7 mouse cellular contexts compared by ENCODE assay signal in genomic region chr10:11343205-11344141, GRCm38 (mm10). TPM values are rescaled to one million over a fixed set of nuclear protein-coding genes. Genes with fewer than 3 reads are reported as not detected.
A peak's percentile ranks its signal among the peaks of the same experiment; 100 is the strongest.
DNase-seq lines count a peak whose midpoint lies in the region; ATAC-seq and TF ChIP-seq lines count a peak whose summit lies in the region.

Gene Epm2a (plus strand): TSS chr10:11343404.

- no peaks in the 10 kb centered on the region for H3K27me3 ChIP-seq in embryonic facial prominence, embryonic 15.5 days
- H3K27me3 ChIP-seq in kidney, embryonic 14.5 days (ENCODE audit: control insufficient read depth, insufficient read depth, low read length): no peaks in the 10 kb centered on the region
- no peaks in the 10 kb centered on the region for H3K27me3 ChIP-seq in limb, embryonic 15.5 days
- no peaks in the 10 kb centered on the region for H3K27me3 ChIP-seq in midbrain, postnatal 0 days (ENCODE audit: insufficient read depth, low read length)

- peak within 1 kb of the TSS; percentile 97 for H3K27ac ChIP-seq in embryonic facial prominence, embryonic 15.5 days (replicated peaks)
- H3K27ac ChIP-seq in kidney, embryonic 14.5 days (ENCODE audit: low read depth, low read length): peak within 1 kb of the TSS; percentile 93
- peak within 1 kb of the TSS; percentile 98 for H3K27ac ChIP-seq in limb, embryonic 15.5 days
- peak within 1 kb of the TSS; percentile 98 for H3K27ac ChIP-seq in midbrain, postnatal 0 days (ENCODE audit: low read depth, low read length)

- H3K4me3 ChIP-seq in embryonic facial prominence, embryonic 15.5 days (replicated peaks): peak within 1 kb of the TSS; percentile 65
- H3K4me3 ChIP-seq in kidney, embryonic 14.5 days (ENCODE audit: low read length): peak within 1 kb of the TSS; percentile 66
- H3K4me3 ChIP-seq in limb, embryonic 15.5 days: peak within 1 kb of the TSS; percentile 66
- H3K4me3 ChIP-seq in midbrain, postnatal 0 days (ENCODE audit: low read depth, low read length): peak within 1 kb of the TSS; percentile 73

- peak within 1 kb of the TSS; percentile 79 for H3K9ac ChIP-seq in embryonic facial prominence, embryonic 15.5 days
- peak within 1 kb of the TSS; percentile 86 for H3K9ac ChIP-seq in kidney, embryonic 14.5 days (ENCODE audit: low read depth, low read length)
- H3K9ac ChIP-seq in limb, embryonic 15.5 days: peak within 1 kb of the TSS; percentile 75
- peak within 1 kb of the TSS; percentile 95 for H3K9ac ChIP-seq in midbrain, postnatal 0 days (replicated peaks; ENCODE audit: low read length, poor library complexity, severe bottlenecking)

- H3K4me1 ChIP-seq in embryonic facial prominence, embryonic 15.5 days: no peaks in the 10 kb centered on the region
- H3K4me1 ChIP-seq in kidney, embryonic 14.5 days (ENCODE audit: control insufficient read depth, insufficient read depth, low read length): no peaks in the 10 kb centered on the region
- no peaks in the 10 kb centered on the region for H3K4me1 ChIP-seq in limb, embryonic 15.5 days
- no peaks in the 10 kb centered on the region for H3K4me1 ChIP-seq in midbrain, postnatal 0 days (ENCODE audit: insufficient read depth, low read length)

- DNase-seq in adrenal gland, postnatal 4 days (ENCODE audit: low spot score in 2 of 2): peak; percentile 61 to 69
- DNase-seq in heart, adult 9 months (ENCODE audit: low spot score in 2 of 2): peak; percentile 81 to 82
- DNase-seq in midbrain, postnatal 0 days (ENCODE audit: low spot score): peak; percentile 79
- DNase-seq in spleen, postnatal 10 days (ENCODE audit: low spot score in 2 of 2): peak; percentile 64 to 79

- no peaks in the 10 kb centered on the region for H3K9me3 ChIP-seq in embryonic facial prominence, embryonic 15.5 days (replicated peaks)
- no peaks in the 10 kb centered on the region for H3K9me3 ChIP-seq in kidney, embryonic 14.5 days (ENCODE audit: control insufficient read depth, low read length)
- no peaks in the 10 kb centered on the region for H3K9me3 ChIP-seq in limb, embryonic 15.5 days
- no peaks in the 10 kb centered on the region for H3K9me3 ChIP-seq in midbrain, postnatal 0 days (ENCODE audit: low read length)

- under 1% methylated on average over 106 of the region's 106 CpGs for WGBS in embryonic facial prominence, embryonic 15.5 days
- under 1% methylated on average over 79 of the region's 106 CpGs for WGBS in kidney, embryonic 14.5 days
- under 1% methylated on average over 90 of the region's 106 CpGs for WGBS in limb, embryonic 15.5 days
- under 1% methylated on average over 102 of the region's 106 CpGs for WGBS in midbrain, postnatal 0 days

- TF ChIP-seq CTCF in midbrain, postnatal 0 days (IDR thresholded peaks at IDR 0.05): no peak

- ATAC-seq in embryonic facial prominence, embryonic 15.5 days (ENCODE audit: insufficient number of reproducible peaks, low FRiP score, low TSS enrichment, low read depth): peak; percentile 98
- peak; percentile 98 for ATAC-seq in kidney, embryonic 14.5 days (ENCODE audit: low FRiP score, low TSS enrichment)
- ATAC-seq in limb, embryonic 15.5 days (ENCODE audit: insufficient number of reproducible peaks, low FRiP score, low TSS enrichment, low read depth): peak; percentile 97
- ATAC-seq in midbrain, postnatal 0 days (ENCODE audit: low FRiP score): peak; percentile 92

- H3K36me3 ChIP-seq in embryonic facial prominence, embryonic 15.5 days: no peaks in the 10 kb centered on the region
- no peaks in the 10 kb centered on the region for H3K36me3 ChIP-seq in kidney, embryonic 14.5 days (ENCODE audit: control insufficient read depth, insufficient read depth, low read length)
- no peaks in the 10 kb centered on the region for H3K36me3 ChIP-seq in limb, embryonic 15.5 days
- no peaks in the 10 kb centered on the region for H3K36me3 ChIP-seq in midbrain, postnatal 0 days (ENCODE audit: insufficient read depth, low read length)

- peak within 1 kb of the TSS; percentile 66 for H3K4me2 ChIP-seq in embryonic facial prominence, embryonic 15.5 days (replicated peaks)
- peak within 1 kb of the TSS; percentile 66 for H3K4me2 ChIP-seq in kidney, embryonic 14.5 days (replicated peaks; ENCODE audit: low read depth, low read length)
- H3K4me2 ChIP-seq in limb, embryonic 15.5 days: peak within 1 kb of the TSS; percentile 69
- H3K4me2 ChIP-seq in midbrain, postnatal 0 days (ENCODE audit: low read depth, low read length, poor library complexity, severe bottlenecking): peak within 1 kb of the TSS; percentile 57

RNA-seq across cellular contexts. Expression of gene Epm2a, which starts in this region (rescaled TPM):
- total RNA-seq in adrenal gland, postnatal 4 days (2021): 10 to 100 TPM; 14.5 to 16.6 TPM
- polyA plus RNA-seq in embryonic facial prominence, embryonic 15.5 days (2015; fragmentation: Nextera tagmentation; extraction: Ambion mirVana): 0.12 and 0.30 TPM in 2 replicates
- polyA plus RNA-seq in kidney, embryonic 14.5 days (2014; fragmentation: Nextera tagmentation; extraction: Ambion mirVana): 0.76 and 0.93 TPM in 2 replicates
- 0.31 TPM in 2 replicates for polyA plus RNA-seq in limb, embryonic 15.5 days (2015; fragmentation: Nextera tagmentation; extraction: Ambion mirVana)
- 38.1 and 41.9 TPM in 2 replicates for total RNA-seq in midbrain, postnatal 0 days (2014; rRNA removed)
- 3.1 and 3.8 TPM in 2 replicates for polyA plus RNA-seq in midbrain, postnatal 0 days (2015; fragmentation: Nextera tagmentation; extraction: Ambion mirVana)

Comparison
In these comparisons a context has a peak if more than half of its experiments do, and no peak if none do; other contexts are left out.
1. Peak in every context shown above with its lines: DNase-seq, ATAC-seq, H3K4me3 ChIP-seq and H3K27ac ChIP-seq.
2. Peak in ATAC-seq, H3K4me3 ChIP-seq, H3K27ac ChIP-seq, H3K9ac ChIP-seq and H3K4me2 ChIP-seq in embryonic facial prominence, embryonic 15.5 days; RNA of the gene not detected or under 1 TPM.
3. Peak in ATAC-seq, H3K4me3 ChIP-seq, H3K27ac ChIP-seq, H3K9ac ChIP-seq and H3K4me2 ChIP-seq in kidney, embryonic 14.5 days; RNA of the gene not detected or under 1 TPM.
4. Peak in ATAC-seq, H3K4me3 ChIP-seq, H3K27ac ChIP-seq, H3K9ac ChIP-seq and H3K4me2 ChIP-seq in limb, embryonic 15.5 days; RNA of the gene not detected or under 1 TPM.